Mouse (Mus musculus): ENCODE results near the gene Trabd2b.

The Trabd2b gene

GRCm38 (mm10) chr4:114494035-114494434, 87.5 kb downstream of the Trabd2b start:
- no peak for DNase-seq (ENCODE audit: low spot score in 2 of 2)

- peak in 1 of 2 experiments; percentile 35 for DNase-seq (ENCODE audit: low spot score in 2 of 2)
These were observed 89.3 kb downstream of the Trabd2b start for GRCm38 (mm10) chr4:114495688-114496426.

- DNase-seq (ENCODE audit: low spot score in 2 of 2): no peak
These were observed 93.1 kb downstream of the Trabd2b start for GRCm38 (mm10) chr4:114499650-114500049.

- DNase-seq (ENCODE audit: low spot score in 2 of 2): no peak
These were observed 93.8 kb downstream of the Trabd2b start for GRCm38 (mm10) chr4:114500317-114500716.

- peak; percentile 63 to 67 for DNase-seq (ENCODE audit: low spot score in 2 of 2)
These were observed 94.5 kb downstream of the Trabd2b start for GRCm38 (mm10) chr4:114501048-114501447.

GRCm38 (mm10) chr4:114501611-114502010, 95.1 kb downstream of the Trabd2b start:
- DNase-seq (ENCODE audit: low spot score in 2 of 2): no peak

- no peak for DNase-seq (ENCODE audit: low spot score in 2 of 2)
These were observed 97.9 kb downstream of the Trabd2b start for GRCm38 (mm10) chr4:114504227-114505041.

- DNase-seq (ENCODE audit: low spot score in 2 of 2): no peak
These were observed 103.1 kb downstream of the Trabd2b start for GRCm38 (mm10) chr4:114509601-114510000.

- no peak for DNase-seq (ENCODE audit: low spot score in 2 of 2)
These were observed 105.1 kb downstream of the Trabd2b start for GRCm38 (mm10) chr4:114511649-114512048.

- no peak for DNase-seq (ENCODE audit: low spot score in 2 of 2)
These were observed 106.6 kb downstream of the Trabd2b start for GRCm38 (mm10) chr4:114513149-114513548.

GRCm38 (mm10) chr4:114515330-114515771, 108.8 kb downstream of the Trabd2b start:
- peak; percentile 56 to 66 for DNase-seq (ENCODE audit: low spot score in 2 of 2)

- DNase-seq (ENCODE audit: low spot score in 2 of 2): peak in 1 of 2 experiments; percentile 21
These were observed 110.1 kb downstream of the Trabd2b start for GRCm38 (mm10) chr4:114516651-114517050.

GRCm38 (mm10) chr4:114518061-114518460, 111.5 kb downstream of the Trabd2b start:
- DNase-seq (ENCODE audit: low spot score in 2 of 2): no peak

GRCm38 (mm10) chr4:114518571-114518970, 112.0 kb downstream of the Trabd2b start:
- no peak for DNase-seq (ENCODE audit: low spot score in 2 of 2)

- DNase-seq (ENCODE audit: low spot score in 2 of 2): no peak
These were observed 112.8 kb downstream of the Trabd2b start for GRCm38 (mm10) chr4:114519321-114519720.

GRCm38 (mm10) chr4:114519966-114520365, 113.4 kb downstream of the Trabd2b start:
- DNase-seq (ENCODE audit: low spot score in 2 of 2): no peak

GRCm38 (mm10) chr4:114523335-114524188, 117.0 kb downstream of the Trabd2b start:
- no peak for DNase-seq (ENCODE audit: low spot score in 2 of 2)

GRCm38 (mm10) chr4:114531591-114531990, 125.1 kb downstream of the Trabd2b start:
- DNase-seq (ENCODE audit: low spot score in 2 of 2): no peak

GRCm38 (mm10) chr4:114533894-114534754, 127.6 kb downstream of the Trabd2b start:
- DNase-seq (ENCODE audit: low spot score in 2 of 2): peak; percentile 85 to 87

GRCm38 (mm10) chr4:114537376-114537974, 131.0 kb downstream of the Trabd2b start:
- DNase-seq (ENCODE audit: low spot score in 2 of 2): no peak
